Mouse (Mus musculus): Measurements from ENCODE around the gene Dnase2a. TPM values are rescaled to one million over a fixed set of nuclear protein-coding genes. Genes with fewer than 3 reads are reported as not detected.
A peak's percentile ranks its signal among the peaks of the same experiment; 100 is the strongest.

The Dnase2a gene
- polyA plus RNA-seq, 1 experiment from 2014 or later, result 11.4 TPM

- WGBS (ENCODE audit: insufficient replicate concordance), result 81% methylated on average over 15 of the region's 15 CpGs
- H3K27ac ChIP-seq (replicated peaks), result no peak overlapping the region
- H3K36me3 ChIP-seq (replicated peaks), result no peaks in the 10 kb centered on the region
- no peak for ATAC-seq (ENCODE audit: insufficient read depth)
- no peak overlapping the region for H3K4me2 ChIP-seq
- H3K4me3 ChIP-seq (replicated peaks), result no peak overlapping the region
- H3K9me3 ChIP-seq (replicated peaks), result no peaks in the 10 kb centered on the region
- H3K9ac ChIP-seq, result no peak overlapping the region
- peaks cover 8% of the 10 kb centered on the region for H3K4me1 ChIP-seq (replicated peaks)
- H3K27me3 ChIP-seq, result peaks cover 58% of the 10 kb centered on the region
Measured at GRCm38 (mm10) chr8:84918646-84919045, 10.3 kb downstream of the Dnase2a start.

- no peaks in the 10 kb centered on the region for H3K36me3 ChIP-seq (replicated peaks)
- no peak overlapping the region for H3K4me3 ChIP-seq (replicated peaks)
- no peak overlapping the region for H3K9ac ChIP-seq
- no peak overlapping the region for H3K27ac ChIP-seq (replicated peaks)
- peaks cover 56% of the 10 kb centered on the region for H3K27me3 ChIP-seq
- no peak overlapping the region for H3K4me2 ChIP-seq
- H3K4me1 ChIP-seq (replicated peaks), result 0 out of 2 replicates have a peak, but pooled peaks cover 4% of the 10 kb centered on the region
- H3K9me3 ChIP-seq (replicated peaks), result no peaks in the 10 kb centered on the region
- 62% methylated on average over 2 of the region's 2 CpGs for WGBS (ENCODE audit: insufficient replicate concordance)
- no peak for ATAC-seq (ENCODE audit: insufficient read depth)
Measured at GRCm38 (mm10) chr8:84921596-84921995, 13.2 kb downstream of the Dnase2a start.

- no peaks in the 10 kb centered on the region for H3K9me3 ChIP-seq (replicated peaks)
- H3K36me3 ChIP-seq (replicated peaks), result no peaks in the 10 kb centered on the region
- H3K4me2 ChIP-seq, result no peak overlapping the region
- peaks cover 15% of the 10 kb centered on the region for H3K4me1 ChIP-seq (replicated peaks)
- no peak overlapping the region for H3K27ac ChIP-seq (replicated peaks)
- no peak for ATAC-seq (ENCODE audit: insufficient read depth)
- no peak overlapping the region for H3K9ac ChIP-seq
- 48% methylated on average over 7 of the region's 7 CpGs for WGBS (ENCODE audit: insufficient replicate concordance)
- H3K27me3 ChIP-seq, result peaks cover 55% of the 10 kb centered on the region
- no peak overlapping the region for H3K4me3 ChIP-seq (replicated peaks)
Measured at GRCm38 (mm10) chr8:84925557-84925956, 17.2 kb downstream of the Dnase2a start.

GRCm38 (mm10) chr8:84927513-84927912 is 19.2 kb downstream of the Dnase2a start:
- no peak overlapping the region for H3K9ac ChIP-seq
- H3K9me3 ChIP-seq (replicated peaks), result no peaks in the 10 kb centered on the region
- no peak overlapping the region for H3K4me3 ChIP-seq (replicated peaks)
- no peak overlapping the region for H3K27ac ChIP-seq (replicated peaks)
- peaks cover 73% of the 10 kb centered on the region for H3K27me3 ChIP-seq
- H3K36me3 ChIP-seq (replicated peaks), result no peaks in the 10 kb centered on the region
- 52% methylated on average over 1 of the region's 1 CpGs for WGBS (ENCODE audit: insufficient replicate concordance)
- ATAC-seq (ENCODE audit: insufficient read depth), result no peak
- H3K4me2 ChIP-seq, result no peak overlapping the region
- peaks cover 15% of the 10 kb centered on the region for H3K4me1 ChIP-seq (replicated peaks)

GRCm38 (mm10) chr8:84928456-84929306 is 20.3 kb downstream of the Dnase2a start:
- peak overlapping the region; percentile 14; the same call in 1 of the 2 replicates for H3K4me3 ChIP-seq (replicated peaks)
- H3K36me3 ChIP-seq (replicated peaks), result no peaks in the 10 kb centered on the region
- 5% methylated on average over 52 of the region's 52 CpGs for WGBS (ENCODE audit: insufficient replicate concordance)
- no peak overlapping the region for H3K27ac ChIP-seq (replicated peaks)
- no peaks in the 10 kb centered on the region for H3K9me3 ChIP-seq (replicated peaks)
- H3K4me1 ChIP-seq (replicated peaks), result peaks cover 13% of the 10 kb centered on the region
- no peak overlapping the region for H3K9ac ChIP-seq
- H3K27me3 ChIP-seq, result peaks cover 79% of the 10 kb centered on the region
- peak overlapping the region; percentile 39 for H3K4me2 ChIP-seq
- peak; percentile 37 for ATAC-seq (ENCODE audit: insufficient read depth)

- H3K9ac ChIP-seq, result no peak overlapping the region
- no peak overlapping the region for H3K27ac ChIP-seq (replicated peaks)
- H3K27me3 ChIP-seq, result peaks cover 83% of the 10 kb centered on the region
- H3K9me3 ChIP-seq (replicated peaks), result no peaks in the 10 kb centered on the region
- ATAC-seq (ENCODE audit: insufficient read depth), result no peak
- 77% methylated on average over 13 of the region's 13 CpGs for WGBS (ENCODE audit: insufficient replicate concordance)
- H3K4me3 ChIP-seq (replicated peaks), result no peak overlapping the region
- H3K4me2 ChIP-seq, result no peak overlapping the region
- H3K36me3 ChIP-seq (replicated peaks), result no peaks in the 10 kb centered on the region
- peaks cover 20% of the 10 kb centered on the region for H3K4me1 ChIP-seq (replicated peaks)
Measured at GRCm38 (mm10) chr8:84930582-84930981, 22.2 kb downstream of the Dnase2a start.

GRCm38 (mm10) chr8:84933767-84934559 is 25.6 kb downstream of the Dnase2a start:
- 64% methylated on average over 16 of the region's 16 CpGs for WGBS (ENCODE audit: insufficient replicate concordance)
- Histone ChIP-seq H3K4me1 (replicated peaks) (peaks cover 34% of the 10 kb centered on the region), H3K9me3 (replicated peaks) (no peaks in the 10 kb centered on the region), H3K36me3 (replicated peaks) (no peaks in the 10 kb centered on the region), H3K27me3 (peaks cover 98% of the 10 kb centered on the region), H3K4me3 (replicated peaks) (no peak overlapping the region), H3K27ac (replicated peaks) (no peak overlapping the region), H3K4me2 (no peak overlapping the region), H3K9ac (no peak overlapping the region)
- no peak for ATAC-seq (ENCODE audit: insufficient read depth)

- Histone ChIP-seq H3K4me2 (no peak overlapping the region), H3K27ac (replicated peaks) (no peak overlapping the region), H3K36me3 (replicated peaks) (no peaks in the 10 kb centered on the region), H3K27me3 (peaks cover 98% of the 10 kb centered on the region), H3K9ac (no peak overlapping the region), H3K4me1 (replicated peaks) (peaks cover 29% of the 10 kb centered on the region), H3K9me3 (replicated peaks) (no peaks in the 10 kb centered on the region), H3K4me3 (replicated peaks) (no peak overlapping the region)
- WGBS (ENCODE audit: insufficient replicate concordance), result 3% methylated on average over 15 of the region's 15 CpGs
- ATAC-seq (ENCODE audit: insufficient read depth), result no peak
Measured at GRCm38 (mm10) chr8:84934860-84935259, 26.5 kb downstream of the Dnase2a start.

GRCm38 (mm10) chr8:84935489-84935888 is 27.1 kb downstream of the Dnase2a start:
- Histone ChIP-seq H3K27ac (replicated peaks) (no peak overlapping the region), H3K4me1 (replicated peaks) (peaks cover 29% of the 10 kb centered on the region), H3K27me3 (peaks cover 98% of the 10 kb centered on the region), H3K4me3 (replicated peaks) (no peak overlapping the region), H3K36me3 (replicated peaks) (no peaks in the 10 kb centered on the region), H3K4me2 (no peak overlapping the region), H3K9me3 (replicated peaks) (no peaks in the 10 kb centered on the region), H3K9ac (no peak overlapping the region)
- no peak for ATAC-seq (ENCODE audit: insufficient read depth)
- WGBS (ENCODE audit: insufficient replicate concordance), result 3% methylated on average over 14 of the region's 14 CpGs

GRCm38 (mm10) chr8:84936041-84936961 is 27.9 kb downstream of the Dnase2a start:
- no peak for ATAC-seq (ENCODE audit: insufficient read depth)
- WGBS (ENCODE audit: insufficient replicate concordance), result 21% methylated on average over 23 of the region's 23 CpGs
- no peak overlapping the region for H3K9ac ChIP-seq

More at GRCm38 (mm10) chr8:84936041-84936961, 27.9 kb downstream of the Dnase2a start:
- Histone ChIP-seq H3K9me3 (replicated peaks) (no peaks in the 10 kb centered on the region), H3K4me2 (peak overlapping the region; percentile 75), H3K36me3 (replicated peaks) (no peaks in the 10 kb centered on the region), H3K27me3 (peaks cover 98% of the 10 kb centered on the region), H3K4me3 (replicated peaks) (peak overlapping the region; percentile 46), H3K27ac (replicated peaks) (no peak overlapping the region), H3K4me1 (replicated peaks) (peaks cover 29% of the 10 kb centered on the region)
